Mouse (Mus musculus): Measurements from ENCODE around the gene Mov10. TPM values are rescaled to one million over a fixed set of nuclear protein-coding genes. Genes with fewer than 3 reads are reported as not detected.
"Not testable (repeated sequence)": the region's sequence is repeated elsewhere in the genome, so short reads cannot be mapped to it uniquely, and the experiment has no call there.

Gene Mov10
- 2.1 and 2.9 TPM in 2 replicates for total RNA-seq (2015; ENCODE audit: low replicate concordance)
- total RNA-seq (2017; ENCODE audit: low replicate concordance): 0.64 and 3.6 TPM in 2 replicates

DNA sequence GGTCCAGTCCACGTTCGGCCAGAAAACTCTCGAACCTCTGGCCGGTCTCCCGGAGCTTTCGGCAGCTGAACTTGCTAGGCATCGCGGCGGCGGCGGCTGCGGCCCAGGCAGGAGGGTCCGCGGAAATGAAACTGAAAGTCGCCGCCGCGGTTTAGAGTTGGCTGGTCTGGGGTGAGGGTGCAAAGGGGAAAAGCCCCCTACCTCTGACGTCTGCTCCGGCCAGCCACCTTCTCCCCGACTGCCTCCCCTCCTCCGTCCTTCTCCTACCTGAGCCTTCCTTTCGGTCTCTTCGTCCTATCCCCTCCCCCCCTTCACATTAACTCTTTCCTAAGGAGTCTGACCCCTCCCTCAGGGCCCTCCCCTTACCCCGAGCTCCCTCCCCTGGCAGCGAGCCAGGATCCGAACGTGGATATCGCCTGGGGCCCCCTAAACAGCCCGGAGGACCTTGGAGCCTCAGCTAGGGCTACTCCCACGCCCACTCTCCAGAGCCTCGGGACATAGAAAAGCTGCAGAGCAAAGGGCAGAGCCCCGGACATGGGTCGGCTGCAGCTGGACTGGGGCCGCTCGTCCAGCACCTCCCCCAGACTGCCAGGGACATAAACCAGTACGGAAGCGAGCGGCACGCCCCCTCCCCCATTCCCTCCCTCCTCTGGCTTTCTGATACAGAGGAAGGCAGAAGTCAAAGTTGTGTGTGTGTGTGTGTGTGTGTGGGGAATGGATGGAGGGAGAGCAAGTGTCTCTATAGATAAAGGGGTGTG lies at the start of gene Mov10:
Gene Mov10, minus strand, starts transcription at position 573 of the 758 bp plus-strand sequence.
- peak; percentile 73 for ATAC-seq (replicated peaks; ENCODE audit: low FRiP score, poor library complexity, severe bottlenecking)

DNA sequence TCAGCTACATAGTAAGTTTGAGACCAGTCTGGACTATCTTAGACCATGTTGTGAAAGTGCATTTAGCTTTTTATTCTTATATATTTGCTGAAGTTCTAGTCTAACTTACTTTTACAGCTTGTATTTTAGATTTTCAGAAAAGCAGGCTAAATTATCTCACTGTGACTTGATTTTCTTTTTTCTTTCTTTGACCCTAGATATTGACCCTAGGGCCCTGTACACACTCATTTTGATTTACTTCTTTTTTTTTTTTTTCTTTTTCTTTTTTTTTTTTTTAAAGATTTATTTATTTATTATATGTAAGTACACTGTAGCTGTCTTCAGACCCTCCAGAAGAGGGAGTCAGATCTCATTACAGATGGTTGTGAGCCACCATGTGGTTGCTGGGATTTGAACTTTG lies 48.3 kb upstream of the Mov10 start:
- ATAC-seq (replicated peaks; ENCODE audit: low FRiP score, poor library complexity, severe bottlenecking): not testable (repeated sequence)

- peak; percentile 36; the same call in 1 of the 2 replicates for ATAC-seq (replicated peaks; ENCODE audit: low FRiP score, poor library complexity, severe bottlenecking)
Measured at GRCm38 (mm10) chr3:104865341-104865788, 47.0 kb upstream of the Mov10 start.

DNA sequence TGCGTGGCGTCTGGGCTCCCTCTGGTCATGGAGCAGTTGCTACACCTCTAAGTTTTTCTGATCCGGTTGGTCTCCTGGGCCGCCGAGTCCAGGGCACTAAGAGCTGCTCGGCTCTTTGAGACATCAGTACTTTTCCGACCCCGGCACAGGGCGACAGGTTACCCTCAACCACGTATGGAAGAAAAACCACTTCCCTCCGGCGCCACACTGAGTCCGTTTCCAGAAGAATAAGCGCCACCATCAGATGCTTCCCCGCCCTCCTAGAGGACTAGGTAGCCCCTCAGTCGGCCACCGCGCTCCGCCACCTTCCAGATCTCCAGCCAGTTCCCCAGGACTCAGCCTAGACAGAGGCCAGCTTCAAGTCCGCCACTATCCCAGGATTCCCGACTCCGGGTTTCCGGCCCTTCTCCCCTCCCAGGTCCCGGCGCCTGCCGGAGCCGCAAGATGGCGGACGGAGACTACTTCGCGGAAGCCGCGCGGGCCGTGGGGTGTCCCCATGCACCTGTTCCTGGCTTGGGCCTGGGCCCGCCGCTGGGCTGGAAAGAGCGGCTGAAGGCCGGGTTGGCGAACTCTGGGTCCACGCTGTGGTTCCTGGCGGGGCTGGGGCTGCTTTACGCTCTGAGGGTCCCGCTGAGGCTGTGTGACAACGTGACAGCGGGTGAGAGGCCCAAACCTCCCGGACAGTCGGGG lies 46.4 kb upstream of the Mov10 start:
- peak; percentile 76 for ATAC-seq (replicated peaks; ENCODE audit: low FRiP score, poor library complexity, severe bottlenecking)

DNA sequence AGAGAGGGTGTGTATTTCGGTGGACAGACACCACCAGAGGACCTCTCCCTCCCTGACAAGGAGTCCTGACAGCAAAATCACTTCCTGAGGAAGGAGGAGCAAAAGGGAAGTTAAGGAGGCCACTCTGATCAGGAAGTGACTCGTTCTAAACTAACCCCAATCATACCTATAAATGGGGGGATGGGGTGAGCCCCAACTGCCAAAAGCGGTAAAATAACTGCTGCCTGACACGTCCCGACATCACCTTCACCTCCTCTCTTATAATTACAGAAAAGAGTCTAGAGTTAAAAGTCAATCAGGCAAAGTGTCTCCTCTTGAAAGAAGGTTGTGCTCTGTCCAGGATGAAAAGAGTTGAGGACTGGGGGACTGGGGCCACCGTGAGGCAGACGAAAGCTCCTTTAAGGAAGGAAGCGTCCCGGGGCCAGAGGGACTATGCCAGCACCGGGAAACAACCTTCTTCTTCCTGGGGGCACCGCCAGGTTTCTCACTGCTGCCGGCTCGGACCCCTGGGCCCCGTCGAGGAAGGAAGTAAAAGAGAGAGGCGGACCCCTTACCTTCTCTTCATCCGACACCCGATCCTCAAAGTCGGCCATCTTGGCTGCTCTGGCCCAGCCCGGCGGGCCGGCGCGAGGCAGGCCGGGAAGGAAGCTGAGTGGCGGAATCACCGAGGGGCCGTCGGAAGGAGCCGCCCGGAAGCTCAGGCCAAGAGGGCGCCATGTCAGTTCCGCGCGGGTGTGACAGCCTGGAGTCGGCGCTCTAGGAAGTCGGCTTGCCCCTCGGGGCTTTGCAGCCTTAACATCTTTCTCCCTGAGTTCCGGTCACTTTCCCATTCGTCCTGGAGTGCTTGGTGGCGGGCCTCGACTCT lies 45.7 kb upstream of the Mov10 start, which contains the start of the genes St7l and Capza1:
Gene St7l, plus strand, starts transcription at position 220 of the 865 bp plus-strand sequence.
Gene Capza1, minus strand, starts transcription at position 720 of the 865 bp plus-strand sequence.
- ATAC-seq (replicated peaks; ENCODE audit: low FRiP score, poor library complexity, severe bottlenecking): peak; percentile 90

DNA sequence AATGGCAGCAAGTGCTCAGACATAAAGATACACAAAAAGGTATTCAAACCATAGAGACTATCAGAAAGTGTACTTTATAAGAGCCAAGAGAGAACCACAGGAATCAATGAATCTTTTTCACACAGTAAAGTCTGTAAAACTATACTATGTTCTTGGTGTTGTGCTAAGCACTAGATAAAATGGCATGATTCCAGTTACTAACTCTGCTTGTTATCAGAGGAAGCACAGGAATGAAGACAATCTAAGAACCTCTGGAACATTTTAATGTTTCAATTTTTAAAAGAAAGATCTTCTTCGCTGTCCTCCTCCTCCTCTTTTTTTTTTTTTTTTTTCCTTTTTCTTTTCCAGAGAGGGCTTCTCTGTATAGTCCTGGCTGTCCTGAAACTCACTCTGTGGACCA lies 40.2 kb upstream of the Mov10 start:
- 0 out of 2 replicates have a peak, but pooled peaks have one; percentile 53 for ATAC-seq (replicated peaks; ENCODE audit: low FRiP score, poor library complexity, severe bottlenecking)

DNA sequence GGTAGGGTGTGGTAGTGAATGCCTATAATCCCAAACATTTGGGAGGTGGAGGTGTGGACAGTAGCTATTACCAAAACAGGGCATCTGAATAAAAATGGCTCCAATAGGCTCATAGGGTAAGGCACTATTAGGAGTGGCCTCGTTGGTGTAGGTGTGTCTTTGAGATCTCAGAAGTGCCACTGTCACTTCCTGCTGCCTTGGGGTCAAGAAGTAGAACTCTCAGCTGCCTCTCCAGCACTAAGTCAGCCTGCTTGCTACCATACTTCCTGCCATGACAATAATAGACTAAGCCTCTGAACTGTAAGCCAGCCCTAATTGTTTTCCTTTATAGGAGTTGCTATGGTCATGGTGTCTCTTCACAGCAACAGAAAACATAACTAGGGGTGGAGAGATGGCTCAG lies 37.7 kb upstream of the Mov10 start:
- peak; percentile 55; the same call in 1 of the 2 replicates for ATAC-seq (replicated peaks; ENCODE audit: low FRiP score, poor library complexity, severe bottlenecking)

DNA sequence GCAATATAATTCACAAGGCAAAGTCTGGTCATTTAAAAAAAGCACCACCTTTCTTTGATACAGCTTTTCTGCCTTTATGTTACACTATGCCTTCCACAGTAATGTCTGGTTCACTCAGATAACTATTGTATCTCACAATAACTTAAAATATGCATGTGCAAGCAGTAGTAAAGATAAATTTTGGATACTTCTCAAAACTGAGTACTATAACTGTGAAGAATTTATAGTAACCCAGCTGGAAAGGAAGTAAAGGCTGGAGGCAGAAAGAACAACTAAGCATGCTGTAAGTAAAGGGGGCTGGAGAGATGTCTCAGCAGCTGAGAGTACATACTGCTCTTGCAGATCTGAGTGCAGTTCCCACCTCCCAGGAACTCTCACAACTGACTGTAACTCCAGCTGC lies 36.5 kb upstream of the Mov10 start:
- ATAC-seq (replicated peaks; ENCODE audit: low FRiP score, poor library complexity, severe bottlenecking): peak; percentile 65

- 0 out of 2 replicates have a peak, but pooled peaks have one; percentile 50 for ATAC-seq (replicated peaks; ENCODE audit: low FRiP score, poor library complexity, severe bottlenecking)
Measured at GRCm38 (mm10) chr3:104854465-104854864, 36.1 kb upstream of the Mov10 start.

GRCm38 (mm10) chr3:104846601-104847000 lies 28.2 kb upstream of the Mov10 start:
- no peak for ATAC-seq (replicated peaks; ENCODE audit: low FRiP score, poor library complexity, severe bottlenecking)

- no peak for ATAC-seq (replicated peaks; ENCODE audit: low FRiP score, poor library complexity, severe bottlenecking)
Measured at GRCm38 (mm10) chr3:104841049-104841448, 22.7 kb upstream of the Mov10 start.

DNA sequence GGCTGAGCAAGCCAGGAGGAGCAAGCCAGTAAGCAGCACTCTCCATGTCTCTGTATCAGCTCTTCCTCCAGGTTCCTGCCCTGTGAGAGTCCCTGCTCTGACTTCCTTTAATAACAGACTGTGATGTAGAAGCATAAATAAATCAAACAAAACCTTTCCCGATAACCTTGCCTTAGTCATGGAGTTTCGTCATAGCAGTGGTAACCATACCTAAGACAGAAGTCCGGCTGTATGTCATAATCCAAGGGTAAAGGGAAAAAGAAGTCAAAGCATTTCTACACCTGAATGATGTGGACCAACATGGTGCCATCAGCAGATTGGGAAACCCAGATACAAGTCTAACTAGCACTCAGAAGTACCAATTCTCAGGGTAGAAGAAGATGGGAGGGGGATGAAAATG lies 17.4 kb upstream of the Mov10 start:
- ATAC-seq (replicated peaks; ENCODE audit: low FRiP score, poor library complexity, severe bottlenecking): no peak

DNA sequence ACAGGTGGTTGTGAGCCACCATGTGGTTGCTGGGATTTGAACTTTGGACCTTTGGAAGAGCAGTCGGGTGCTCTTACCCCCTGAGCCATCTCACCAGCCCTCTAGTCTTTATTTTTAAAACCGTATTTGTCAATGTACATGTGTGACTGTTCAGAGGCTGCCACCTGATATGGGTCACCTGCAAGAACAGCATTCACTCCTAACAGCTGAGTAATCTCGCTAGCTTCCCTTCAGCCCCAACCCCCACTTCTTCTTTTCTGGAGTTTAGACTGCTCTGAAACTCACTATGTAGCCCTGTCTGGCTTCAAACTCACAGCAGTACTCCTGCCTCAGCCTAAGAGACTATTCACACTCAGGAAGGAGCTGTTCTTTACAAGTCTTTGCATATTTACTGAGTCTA lies 4.0 kb upstream of the Mov10 start:
- ATAC-seq (replicated peaks; ENCODE audit: low FRiP score, poor library complexity, severe bottlenecking): no peak

DNA sequence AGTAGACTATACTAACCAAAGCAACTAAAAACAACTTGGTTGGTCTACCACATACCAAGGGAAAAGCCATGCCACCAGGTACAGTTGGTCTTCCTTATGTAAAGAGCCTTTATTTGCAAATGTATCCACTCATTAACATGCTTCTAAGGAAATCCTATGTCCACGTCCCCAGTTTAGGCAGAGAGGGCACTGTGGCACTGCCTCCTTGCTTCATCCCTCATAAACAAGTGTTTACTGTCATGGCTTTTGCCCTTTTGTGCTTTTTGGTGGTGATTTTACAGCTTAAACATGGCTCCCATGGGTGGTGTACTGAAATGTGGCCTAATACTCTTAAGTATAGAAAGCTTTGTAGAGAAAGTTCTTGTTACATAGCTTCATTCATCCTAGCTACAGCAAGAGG lies 2.1 kb upstream of the Mov10 start:
- no peak for ATAC-seq (replicated peaks; ENCODE audit: low FRiP score, poor library complexity, severe bottlenecking)

- no peak for ATAC-seq (replicated peaks; ENCODE audit: low FRiP score, poor library complexity, severe bottlenecking)
Measured at GRCm38 (mm10) chr3:104818749-104819134, 379 bp upstream of the Mov10 start.

GRCm38 (mm10) chr3:104817481-104817990 lies 827 bp downstream of the Mov10 start:
- peak; percentile 77 for ATAC-seq (replicated peaks; ENCODE audit: low FRiP score, poor library complexity, severe bottlenecking)

GRCm38 (mm10) chr3:104816130-104816529 lies 2.2 kb downstream of the Mov10 start:
- no peak for ATAC-seq (replicated peaks; ENCODE audit: low FRiP score, poor library complexity, severe bottlenecking)

DNA sequence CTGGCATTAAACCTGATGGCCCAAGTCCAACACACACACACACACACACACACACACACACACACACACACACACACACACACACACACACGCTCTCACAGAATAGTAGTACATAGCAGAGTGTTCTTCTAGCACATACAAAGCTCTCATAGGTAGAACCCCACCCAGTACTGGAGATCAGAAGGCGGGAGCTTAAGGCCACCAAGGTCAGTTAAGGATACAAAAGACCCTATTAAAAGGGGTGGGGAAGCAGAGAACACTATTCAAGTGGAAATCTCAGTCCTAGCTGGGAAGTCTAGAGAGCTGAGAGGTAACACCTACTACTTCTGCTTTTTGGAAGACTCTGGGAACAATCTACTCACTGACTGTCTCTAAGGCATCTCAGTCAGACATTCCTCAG lies 3.0 kb downstream of the Mov10 start:
- ATAC-seq (replicated peaks; ENCODE audit: low FRiP score, poor library complexity, severe bottlenecking): no peak

DNA sequence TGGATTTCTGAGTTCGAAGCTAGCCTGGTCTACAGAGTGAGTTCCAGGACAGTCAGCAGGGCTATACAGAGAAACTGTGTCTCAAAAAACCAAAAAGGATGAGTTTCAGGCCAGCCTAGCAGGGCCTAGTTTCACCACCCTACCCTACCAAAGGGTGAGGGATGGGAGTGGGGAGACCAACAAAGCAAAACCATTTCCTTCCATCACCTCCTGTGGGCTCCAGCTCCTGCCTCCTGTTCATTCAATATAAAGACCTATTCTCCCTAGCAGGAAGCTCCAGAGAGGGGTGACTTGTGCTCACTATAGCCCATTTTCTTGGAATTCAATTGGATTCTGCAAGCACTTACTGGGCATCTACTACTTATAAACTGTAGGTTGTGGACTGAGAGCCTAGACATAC lies 3.6 kb downstream of the Mov10 start:
- ATAC-seq (replicated peaks; ENCODE audit: low FRiP score, poor library complexity, severe bottlenecking): no peak

- ATAC-seq (replicated peaks; ENCODE audit: low FRiP score, poor library complexity, severe bottlenecking): not testable (repeated sequence)
Measured at GRCm38 (mm10) chr3:104813227-104813626, 5.1 kb downstream of the Mov10 start.

All from erythroid progenitor cell, adult 5-6 weeks (primary cell).